Comparison of ENCODE assay signal across 7 mouse cellular contexts in the genomic region with DNA sequence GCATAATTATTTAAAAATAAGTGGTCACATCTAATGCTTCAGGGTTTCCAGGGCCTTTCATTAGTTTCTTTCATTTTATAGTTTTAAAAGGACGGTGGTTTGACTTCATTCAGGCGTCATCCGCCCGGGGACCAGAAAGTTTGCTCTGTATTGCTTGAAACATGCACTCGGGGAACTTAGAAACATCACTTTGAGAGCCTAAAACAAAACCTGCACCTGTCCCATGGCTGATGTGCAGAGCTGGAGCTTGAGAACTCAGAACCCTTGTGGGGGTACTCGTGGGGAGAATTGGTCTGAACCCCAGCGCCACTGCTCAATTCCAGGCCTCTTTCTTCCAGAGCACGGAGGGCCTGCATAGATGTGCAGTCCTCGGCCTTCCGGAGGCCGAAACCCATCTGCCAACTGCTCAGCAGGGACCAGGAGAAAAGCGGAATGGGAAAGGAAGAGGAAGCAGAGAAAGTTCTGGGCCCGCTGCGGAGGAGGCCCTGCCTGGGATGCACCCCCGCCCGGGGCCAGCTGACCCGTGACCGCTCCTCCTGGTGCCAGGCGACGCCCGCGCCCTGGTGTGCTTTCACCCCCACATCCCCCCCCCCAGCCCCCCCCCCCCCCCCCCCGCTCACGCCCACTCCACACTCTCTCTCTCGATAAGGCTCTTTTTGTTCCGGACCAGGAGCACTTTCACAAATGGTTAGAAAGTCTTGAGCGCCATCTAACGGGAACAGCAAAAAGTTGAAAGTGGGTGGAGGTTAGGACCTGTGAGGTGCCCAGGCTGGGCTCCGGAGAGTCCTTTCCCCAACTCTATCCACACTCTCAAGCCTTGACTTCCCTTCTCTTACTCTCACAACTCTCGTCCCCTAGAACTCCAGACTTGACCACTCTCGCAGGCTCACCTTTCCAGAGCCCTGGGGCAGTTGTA. TPM values are rescaled to one million over a fixed set of nuclear protein-coding genes. Genes with fewer than 3 reads are reported as not detected.
DNase-seq lines count a peak whose midpoint lies in the region; ATAC-seq and TF ChIP-seq lines count a peak whose summit lies in the region.

No protein-coding gene starts in this region.

- no peaks in the 10 kb centered on the region for H3K9me3 ChIP-seq in ES-Bruce4 (replicated peaks; ENCODE audit: control insufficient read depth, insufficient read depth, low read length, poor library complexity, severe bottlenecking)
- H3K9me3 ChIP-seq in embryonic facial prominence, embryonic 11.5 days (replicated peaks; ENCODE audit: control insufficient read depth, low read length), result no peaks in the 10 kb centered on the region
- H3K9me3 ChIP-seq in hindbrain, embryonic 10.5 days, result no peaks in the 10 kb centered on the region

- no peak overlapping the region; the same call in 1 of the 2 replicates for H3K9ac ChIP-seq in ES-Bruce4 (ENCODE audit: low read depth, poor library complexity, severe bottlenecking)
- H3K9ac ChIP-seq in embryonic facial prominence, embryonic 11.5 days (replicated peaks; ENCODE audit: low read length), result peak overlapping the region; percentile 56

- CTCF ChIA-PET in Patski (lab: Charles Lee), result interaction anchor here (1.6 to 4.6 kb wide), 7 partner anchors 12 to 65 kb away, joined by 6 to 41 read pairs (median 7); no protein-coding TSS in a partner anchor

- peak overlapping the region; percentile 59 for H3K4me3 ChIP-seq in ES-Bruce4 (ENCODE audit: low read depth, low read length)
- peak overlapping the region; percentile 40 for H3K4me3 ChIP-seq in embryonic facial prominence, embryonic 11.5 days (ENCODE audit: low read depth, low read length)
- H3K4me3 ChIP-seq in hindbrain, embryonic 10.5 days, result peak overlapping the region; percentile 84

- TF ChIP-seq CTCF in ES-Bruce4 (IDR thresholded peaks at IDR 0.05; ENCODE audit: low read depth, low read length), result peak; percentile 22
- TF ChIP-seq CTCF in Patski (IDR thresholded peaks at IDR 0.05), result no peak

- no peak for TF ChIP-seq POLR2A in ES-Bruce4 (IDR thresholded peaks at IDR 0.05; ENCODE audit: insufficient read depth, low read length)

- no peak for TF ChIP-seq EP300 in ES-Bruce4 (IDR thresholded peaks at IDR 0.05; ENCODE audit: insufficient read depth, low read depth, low read length)

- H3K36me3 ChIP-seq in ES-Bruce4 (ENCODE audit: control insufficient read depth, insufficient read depth, low read length, poor library complexity, severe bottlenecking), result no peaks in the 10 kb centered on the region
- no peaks in the 10 kb centered on the region for H3K36me3 ChIP-seq in embryonic facial prominence, embryonic 11.5 days (replicated peaks; ENCODE audit: control insufficient read depth, insufficient read depth, low read depth, low read length)
- peaks cover 10% of the 10 kb centered on the region for H3K36me3 ChIP-seq in hindbrain, embryonic 10.5 days

- H3K4me1 ChIP-seq in ES-Bruce4 (ENCODE audit: control insufficient read depth, insufficient read depth, low read length), result no peaks in the 10 kb centered on the region
- H3K4me1 ChIP-seq in embryonic facial prominence, embryonic 11.5 days (ENCODE audit: control insufficient read depth, insufficient read depth, low read length), result peaks cover 6% of the 10 kb centered on the region
- H3K4me1 ChIP-seq in hindbrain, embryonic 10.5 days (replicated peaks), result peaks cover 50% of the 10 kb centered on the region

- POLR2A ChIA-PET in Patski (lab: Charles Lee), result interaction anchor here (1.3 to 5.6 kb wide), 7 partner anchors 12 to 456 kb away, joined by 3 to 98 read pairs (median 5); a partner anchor contains a TSS

- peak; percentile 76 for ATAC-seq in Patski
- ATAC-seq in embryonic facial prominence, embryonic 11.5 days (replicated peaks; ENCODE audit: insufficient number of reproducible peaks, low FRiP score, low TSS enrichment, low read depth), result peak; percentile 53
- ATAC-seq in megakaryocyte progenitor cell, adult 5-6 weeks (replicated peaks; ENCODE audit: poor library complexity), result peak; percentile 66

- peak overlapping the region; percentile 66 for H3K4me2 ChIP-seq in embryonic facial prominence, embryonic 11.5 days (ENCODE audit: low read depth, low read length)

- under 1% methylated on average over 22 of the region's 31 CpGs for WGBS in embryonic facial prominence, embryonic 11.5 days
- under 1% methylated on average over 27 of the region's 31 CpGs for WGBS in hindbrain, embryonic 10.5 days

- in situ Hi-C loops in Patski (cut with MboI; ENCODE audit: low pct_unique_long_range_greater_than_20kb), result loop anchor here (10.0 to 25.0 kb wide), 7 partner anchors 61 to 1827 kb away; a partner anchor contains a TSS

- H3K27me3 ChIP-seq in ES-Bruce4 (ENCODE audit: control insufficient read depth, insufficient read depth, low read length, poor library complexity, severe bottlenecking) (peaks cover 19% of the 10 kb centered on the region), Patski (no peaks in the 10 kb centered on the region)
- peaks cover 38% of the 10 kb centered on the region for H3K27me3 ChIP-seq in embryonic facial prominence, embryonic 11.5 days (ENCODE audit: control insufficient read depth, insufficient read depth, low read length)
- H3K27me3 ChIP-seq in hindbrain, embryonic 10.5 days (ENCODE audit: insufficient read depth, poor library complexity, severe bottlenecking), result peaks cover 66% of the 10 kb centered on the region

- no peak overlapping the region for H3K27ac ChIP-seq in ES-Bruce4 (ENCODE audit: insufficient read depth, low read length)
- 0 out of 2 replicates have a peak overlapping the region, but pooled peaks have one; percentile 16 for H3K27ac ChIP-seq in embryonic facial prominence, embryonic 11.5 days (replicated peaks; ENCODE audit: low read depth, low read length)
- H3K27ac ChIP-seq in hindbrain, embryonic 10.5 days, result peak overlapping the region; percentile 97

- DNase-seq in Patski (ENCODE audit: low read depth, low spot score), result no peak
- DNase-seq in embryonic facial prominence, embryonic 11.5 days (ENCODE audit: low spot score), result peak; percentile 86
- peak; percentile 84 for DNase-seq in hindbrain, embryonic 10.5 days (ENCODE audit: low spot score)
- DNase-seq in layer of hippocampus, adult 9-11 months, result peak; percentile 80
- peak; percentile 23 for DNase-seq in testis, postnatal 14 days (ENCODE audit: low spot score)

RNA-seq across cellular contexts. Expression of a gene that starts 18.7 kb away (rescaled TPM):
- polyA plus RNA-seq in ES-Bruce4 (2011; ENCODE audit: insufficient read depth, insufficient read length, low read depth, missing spikeins) (0.18 TPM in 2 replicates), Patski (2021) (36.5 TPM)
- polyA plus RNA-seq in embryonic facial prominence, embryonic 11.5 days (2014; fragmentation: Nextera tagmentation; extraction: Ambion mirVana), result 7.2 and 9.9 TPM in 2 replicates
- polyA plus RNA-seq in hindbrain, embryonic 10.5 days (2016; fragmentation: Nextera tagmentation; extraction: Ambion mirVana), result 16.8 and 17.8 TPM in 2 replicates
- not detected in 2 replicates for total RNA-seq in megakaryocyte progenitor cell, adult 5-6 weeks (2015)
- not detected in 2 replicates for total RNA-seq in megakaryocyte progenitor cell, adult 5-6 weeks (2017)
